Mouse (Mus musculus) stomach, postnatal 0 days (tissue): ENCODE data around the gene Sec1.

Experiments used
- CTCF ChIP-seq: IDR thresholded peaks from 2 replicates; pipeline ENCODE4 v1.5.1; 2016; ENCODE audit warnings: antibody characterized with exemption, low read depth, mild to moderate bottlenecking, moderate library complexity
- EP300 ChIP-seq: optimal IDR thresholded peaks from 2 replicates; pipeline ENCODE3; 2016; ENCODE audit warnings: antibody characterized with exemption

DNA sequence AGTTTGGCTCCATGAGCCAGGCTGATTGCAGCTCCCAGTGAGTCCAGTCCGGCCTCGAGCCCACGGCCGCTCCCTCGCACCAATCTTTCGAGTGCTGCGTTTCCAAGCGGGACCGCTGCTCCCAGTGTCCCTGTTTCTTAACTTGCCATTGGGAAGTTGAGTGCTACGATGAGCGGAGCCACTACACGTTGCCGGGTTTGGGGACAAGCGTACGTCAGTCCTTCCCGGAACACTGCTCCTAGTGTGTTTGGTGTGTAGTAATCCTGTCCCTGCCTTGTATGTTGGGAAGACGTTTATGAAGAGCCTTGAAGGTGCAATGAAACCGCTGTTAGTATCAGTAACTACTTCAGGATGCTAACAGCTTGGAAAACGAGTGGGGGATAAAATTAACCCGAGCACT, 24.1 kb upstream of the Sec1 start:
- TF ChIP-seq EP300 (no peak), CTCF (no peak)
